Mouse (Mus musculus) thymus, postnatal 36 days (tissue): ENCODE results near the gene Urah.
A peak's percentile ranks its signal among the peaks of the same experiment; 100 is the strongest.

Experiments
- DNase-seq, 2 experiments: peaks; one replicate each; pipeline ENCODE4 v3.0.0; 2022; ENCODE audit warnings: mixed read lengths in 2 of 2

The Urah gene

GRCm38 (mm10) chr7:140834968-140835757 is at the start of gene Urah:
Urah (plus strand) TSS chr7:140835018.
- no peak for DNase-seq

- no peak for DNase-seq
These were observed 47.3 kb upstream of the Urah start, which contains the start of gene Syce1 for GRCm38 (mm10) chr7:140787406-140788052. Syce1 (minus strand) TSS chr7:140787852.

- DNase-seq: no peak
These were observed 46.8 kb upstream of the Urah start for GRCm38 (mm10) chr7:140788053-140788435.

GRCm38 (mm10) chr7:140793541-140793940 is 41.3 kb upstream of the Urah start:
- no peak for DNase-seq

GRCm38 (mm10) chr7:140797619-140798018 is 37.2 kb upstream of the Urah start:
- no peak for DNase-seq

- no peak for DNase-seq
These were observed 36.6 kb upstream of the Urah start for GRCm38 (mm10) chr7:140798212-140798611.

GRCm38 (mm10) chr7:140802629-140803028 is 32.2 kb upstream of the Urah start:
- DNase-seq: no peak

- DNase-seq: peak; percentile 31
These were observed 29.1 kb upstream of the Urah start for GRCm38 (mm10) chr7:140805704-140806103.

GRCm38 (mm10) chr7:140810496-140810895 is 24.3 kb upstream of the Urah start:
- no peak for DNase-seq

- no peak for DNase-seq
These were observed 23.1 kb upstream of the Urah start for GRCm38 (mm10) chr7:140811714-140812113.

- no peak for DNase-seq
These were observed 22.0 kb upstream of the Urah start for GRCm38 (mm10) chr7:140812850-140813249.

GRCm38 (mm10) chr7:140820173-140820572 is 14.6 kb upstream of the Urah start:
- DNase-seq: no peak

- DNase-seq: no peak
These were observed 13.5 kb upstream of the Urah start for GRCm38 (mm10) chr7:140821305-140821652.

- DNase-seq: no peak
These were observed 13.0 kb upstream of the Urah start, which contains the start of gene Zfp941 for GRCm38 (mm10) chr7:140821653-140822329. Zfp941 (minus strand) TSS chr7:140822178.

- no peak for DNase-seq
These were observed 12.1 kb upstream of the Urah start for GRCm38 (mm10) chr7:140822731-140823130.

- no peak for DNase-seq
These were observed 6.5 kb upstream of the Urah start for GRCm38 (mm10) chr7:140828171-140828881.

- no peak for DNase-seq
These were observed 3.4 kb upstream of the Urah start for GRCm38 (mm10) chr7:140831447-140831846.

GRCm38 (mm10) chr7:140833341-140833740 is 1.5 kb upstream of the Urah start:
- no peak for DNase-seq

- DNase-seq: no peak
These were observed 905 bp downstream of the Urah start for GRCm38 (mm10) chr7:140835758-140836087.

GRCm38 (mm10) chr7:140836243-140837115 is 1.7 kb downstream of the Urah start:
- no peak for DNase-seq

GRCm38 (mm10) chr7:140839556-140839955 is 4.7 kb downstream of the Urah start:
- no peak for DNase-seq
